Mouse (Mus musculus) testis, postnatal 10 days (tissue): ENCODE measurements around the gene Atg2a.

Experiments used
- DNase-seq: peaks from one replicate; pipeline ENCODE4 v3.0.0; 2021; ENCODE audit warnings: low spot score

The Atg2a gene

DNA sequence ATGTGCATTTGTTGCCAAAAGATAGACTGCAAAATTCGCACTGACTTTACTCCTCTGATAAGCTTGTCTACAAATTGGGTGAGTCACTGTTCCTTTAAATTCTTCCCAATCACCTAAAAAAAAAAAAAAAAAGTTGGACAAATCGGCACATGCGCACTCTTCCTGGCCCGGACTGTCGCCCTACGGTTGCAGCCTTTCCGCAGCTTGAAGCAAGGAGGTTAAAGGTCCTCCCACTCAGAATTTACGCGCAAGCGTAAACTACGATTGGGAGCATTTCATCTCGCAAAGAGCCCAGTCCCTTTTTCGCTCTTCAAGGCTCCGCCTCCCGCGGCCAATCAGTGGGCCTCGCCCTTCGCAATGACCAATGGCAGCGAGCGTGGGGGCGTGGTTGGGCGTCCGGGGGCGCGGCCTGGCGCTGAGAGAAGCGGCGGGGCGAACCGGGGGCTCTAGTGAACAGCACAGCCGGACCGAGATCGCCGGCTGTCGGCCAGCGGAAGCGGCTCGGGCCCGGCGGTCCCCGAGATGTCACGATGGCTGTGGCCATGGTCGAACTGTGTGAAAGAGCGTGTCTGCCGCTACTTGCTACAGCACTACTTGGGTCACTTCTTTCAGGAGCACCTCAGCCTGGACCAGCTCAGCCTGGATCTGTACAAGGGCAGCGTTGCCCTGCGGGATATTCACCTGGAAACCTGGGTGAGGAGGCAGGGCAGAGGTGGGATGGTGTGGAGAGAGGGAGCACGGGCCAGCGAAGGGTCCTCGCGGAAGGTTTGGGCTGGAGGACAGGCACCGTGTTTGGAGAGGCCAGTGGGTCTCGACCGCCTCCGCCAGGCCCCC lies at the start of gene Atg2a:
Atg2a (plus strand) TSS at position 395 of the 834 bp plus-strand sequence.
- peak; percentile 99 for DNase-seq

DNA sequence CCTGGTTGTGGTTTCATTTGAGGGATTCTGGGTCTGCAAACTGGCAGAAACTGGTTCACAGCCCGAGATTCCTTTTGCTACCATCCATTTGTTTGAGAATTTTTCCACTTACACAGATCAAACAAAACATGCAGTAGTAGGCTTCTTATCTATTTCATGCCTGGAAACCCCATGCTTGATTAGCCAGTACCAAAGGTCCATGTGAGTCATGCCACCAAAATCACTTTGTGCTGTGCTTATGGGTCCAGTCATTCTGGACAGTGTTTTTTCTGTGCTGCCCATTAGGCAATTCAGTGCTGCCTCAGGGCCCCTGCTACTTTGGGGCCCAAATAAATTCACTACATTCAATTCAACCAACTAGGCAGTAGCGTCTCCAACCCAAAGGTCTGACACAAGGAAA lies 37.2 kb upstream of the Atg2a start:
- DNase-seq, result no peak

DNA sequence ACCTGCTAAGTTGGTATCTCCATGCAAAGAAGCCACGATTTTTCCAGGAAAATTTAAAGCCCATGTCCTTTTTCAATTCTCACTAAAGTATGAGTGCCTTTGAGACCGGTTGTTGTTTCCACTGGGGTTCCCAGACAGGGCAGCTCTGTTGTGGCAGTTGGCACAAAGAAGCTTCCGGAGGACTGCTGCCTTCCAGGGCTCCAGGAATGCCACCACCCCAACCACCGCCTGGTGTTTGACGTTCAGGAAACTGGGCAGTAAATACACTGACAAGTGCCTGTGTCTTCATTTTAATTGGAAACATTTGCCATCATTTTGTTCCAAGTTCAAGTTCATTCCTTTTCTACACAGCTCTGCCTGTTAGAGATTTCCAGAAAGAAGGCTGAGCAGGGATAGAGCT lies 34.8 kb upstream of the Atg2a start:
- DNase-seq, result no peak

- no peak for DNase-seq
Observed at GRCm38 (mm10) chr19:6216046-6216705, 25.3 kb upstream of the Atg2a start.

DNA sequence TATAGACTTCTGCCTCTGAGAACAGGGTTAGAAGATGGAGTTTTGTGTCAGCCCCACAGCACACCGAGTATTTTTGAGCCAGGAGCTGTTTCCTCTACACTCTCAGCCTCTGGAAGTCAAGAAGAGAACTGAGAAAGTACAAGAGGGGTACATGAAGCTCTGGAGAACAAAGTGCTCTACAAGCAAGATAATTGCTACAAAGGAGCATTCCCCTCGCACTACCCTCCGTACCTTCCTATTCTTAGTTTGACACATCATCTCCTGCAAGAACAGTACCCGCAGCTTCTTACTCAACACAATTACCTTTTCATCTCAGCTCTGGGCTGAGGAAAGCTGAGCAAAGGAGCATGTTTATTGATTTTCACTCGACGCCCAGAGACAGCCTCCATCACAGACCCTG lies 22.9 kb upstream of the Atg2a start:
- no peak for DNase-seq

GRCm38 (mm10) chr19:6226135-6226534 lies 15.3 kb upstream of the Atg2a start, which contains the start of gene Gpha2:
Gpha2 (plus strand) TSS chr19:6226380.
- DNase-seq, result no peak

DNA sequence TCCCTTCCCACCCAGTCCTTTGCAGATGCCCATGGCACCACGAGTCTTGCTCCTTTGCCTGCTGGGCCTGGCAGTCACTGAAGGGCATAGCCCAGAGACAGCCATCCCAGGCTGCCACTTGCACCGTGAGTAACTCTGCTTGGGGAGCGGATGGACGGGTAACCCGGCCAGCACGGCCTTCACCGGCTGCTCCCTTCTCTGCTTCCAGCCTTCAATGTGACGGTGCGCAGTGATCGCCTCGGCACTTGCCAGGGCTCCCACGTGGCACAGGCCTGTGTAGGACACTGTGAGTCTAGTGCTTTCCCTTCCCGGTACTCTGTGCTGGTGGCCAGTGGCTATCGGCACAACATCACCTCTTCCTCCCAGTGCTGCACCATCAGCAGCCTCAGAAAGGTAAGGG lies 14.7 kb upstream of the Atg2a start:
- DNase-seq, result no peak

- no peak for DNase-seq
Observed at GRCm38 (mm10) chr19:6227864-6228263, 13.6 kb upstream of the Atg2a start.

GRCm38 (mm10) chr19:6230411-6230810 lies 11.1 kb upstream of the Atg2a start:
- no peak for DNase-seq

DNA sequence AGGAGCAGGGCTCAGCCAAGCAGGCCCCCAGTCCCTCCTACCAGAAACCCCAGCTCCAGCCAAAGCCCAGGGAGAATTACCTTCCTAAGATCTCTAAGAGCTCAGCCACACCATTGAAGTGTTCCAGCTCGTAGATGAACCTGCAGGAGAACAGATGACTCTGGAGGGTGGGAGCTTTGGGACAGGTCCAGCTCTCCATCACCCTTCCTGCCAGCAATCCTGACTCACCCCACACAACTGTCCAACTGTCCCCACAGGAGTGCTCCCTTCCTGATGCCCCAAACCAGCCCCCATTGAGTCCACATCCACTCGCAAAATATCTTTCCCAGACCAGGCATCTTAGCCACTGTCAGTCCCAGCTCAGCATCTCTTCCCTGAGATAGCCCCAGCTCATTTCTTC lies 10.4 kb upstream of the Atg2a start:
- DNase-seq, result no peak

DNA sequence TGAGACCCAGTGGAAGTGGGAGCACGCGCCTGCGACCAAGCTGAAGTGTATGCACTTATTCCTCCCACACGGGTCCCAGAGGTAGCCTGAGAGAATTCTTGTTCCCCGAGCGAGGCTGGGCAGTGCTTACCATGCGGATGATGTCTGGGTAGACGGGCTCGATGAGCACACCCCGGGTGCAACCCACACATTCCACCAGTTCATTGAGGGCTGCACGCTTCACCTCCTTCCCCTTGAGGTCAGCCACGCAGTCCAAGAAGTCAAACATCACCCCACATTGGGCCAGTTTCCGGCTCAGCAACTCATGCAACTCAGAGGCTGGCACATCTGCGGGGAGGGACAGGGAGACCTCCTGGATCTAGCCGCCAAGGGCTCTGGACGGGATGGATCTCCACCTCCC lies 7.8 kb upstream of the Atg2a start:
- DNase-seq, result no peak

- no peak for DNase-seq
Observed at GRCm38 (mm10) chr19:6234337-6235083, 7.0 kb upstream of the Atg2a start.

DNA sequence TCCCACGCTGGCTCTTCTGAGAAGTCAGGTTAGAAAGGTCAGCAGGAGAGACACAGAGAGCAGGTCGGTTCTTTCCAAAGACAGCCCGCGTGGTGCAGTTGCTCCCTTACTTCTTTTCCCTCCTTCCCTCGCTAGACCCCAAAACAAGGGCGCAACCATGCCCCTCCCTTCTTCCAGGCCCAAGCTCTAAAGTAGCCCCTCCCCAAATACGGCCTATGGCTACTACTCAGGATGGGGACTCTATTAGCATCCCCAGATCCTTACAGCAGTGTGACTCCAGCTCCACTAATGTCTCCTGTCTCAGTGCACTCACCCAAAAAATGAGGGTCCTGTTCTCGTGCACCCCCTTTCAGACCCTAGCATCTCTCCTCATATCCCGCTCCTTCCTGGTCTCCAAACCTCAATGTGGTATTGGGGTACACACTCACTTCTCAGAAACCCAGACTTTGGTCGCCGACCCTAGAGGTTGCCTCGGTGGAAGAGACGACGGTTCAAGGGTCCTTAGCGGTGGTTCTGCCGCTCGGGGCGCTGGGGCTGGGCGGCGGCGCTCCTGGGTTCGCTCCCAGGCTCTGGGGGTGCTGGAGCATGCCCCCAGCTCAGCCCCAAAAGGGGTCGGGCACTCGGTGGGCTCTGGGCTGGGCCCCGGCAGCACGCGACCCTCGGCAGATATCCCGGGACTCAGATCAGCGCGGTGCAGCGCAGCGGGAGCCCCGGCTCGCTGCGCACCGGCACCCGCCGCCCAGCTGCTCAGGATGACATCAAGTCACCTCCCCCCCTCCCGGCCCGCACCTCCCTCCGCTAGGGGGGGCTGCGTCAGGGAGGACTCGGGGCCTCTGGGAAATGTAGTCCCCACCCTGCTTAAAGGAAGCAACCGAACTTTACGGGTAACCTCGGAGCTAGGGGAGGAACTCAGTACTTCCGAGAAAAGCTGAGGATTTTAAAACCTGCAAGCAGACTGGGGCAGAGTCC lies 6.1 kb upstream of the Atg2a start, which contains the start of gene Ppp2r5b:
Ppp2r5b (minus strand) TSS at position 789 of the 969 bp plus-strand sequence.
- DNase-seq, result peak; percentile 96

DNA sequence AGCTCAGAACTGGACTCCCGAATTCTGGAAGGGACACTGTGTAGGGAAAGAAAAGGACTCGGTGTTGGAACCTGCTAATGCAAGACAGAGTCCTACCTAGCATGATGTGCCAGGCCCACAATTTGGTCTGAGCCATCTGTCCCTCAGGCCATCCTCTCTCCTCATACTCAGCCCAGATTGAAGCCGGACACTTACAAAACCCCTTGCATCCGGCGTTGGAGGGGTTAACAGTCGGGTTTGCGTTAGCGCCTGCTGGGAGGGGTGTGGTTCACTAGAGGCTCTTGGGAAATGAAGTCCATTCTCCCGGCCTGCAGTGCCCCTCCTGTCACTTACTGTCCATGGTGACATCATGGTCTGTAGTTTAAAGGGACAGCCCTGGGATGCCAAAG lies 5.4 kb upstream of the Atg2a start:
- DNase-seq, result peak; percentile 93

DNA sequence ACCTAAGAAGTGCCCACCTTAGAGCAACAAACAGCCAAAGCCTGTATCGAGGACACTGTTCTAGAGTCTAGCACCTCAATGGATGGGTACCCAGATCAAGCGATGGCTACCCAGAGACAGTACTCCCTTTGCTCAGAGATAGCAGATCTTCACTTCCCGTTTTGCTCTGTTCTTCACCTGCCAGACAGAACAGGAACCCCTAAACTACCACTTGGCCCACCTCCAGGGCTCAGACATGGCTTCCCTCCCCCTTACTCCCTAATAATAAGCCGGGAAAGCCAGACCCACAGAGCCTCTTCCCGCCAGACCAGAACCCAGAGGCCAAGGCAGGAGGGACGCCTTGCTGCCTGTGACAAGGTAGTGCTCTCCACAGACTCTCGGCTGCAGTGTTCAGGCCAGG lies 4.6 kb upstream of the Atg2a start:
- no peak for DNase-seq

GRCm38 (mm10) chr19:6238740-6239139 lies 2.7 kb upstream of the Atg2a start:
- no peak for DNase-seq

DNA sequence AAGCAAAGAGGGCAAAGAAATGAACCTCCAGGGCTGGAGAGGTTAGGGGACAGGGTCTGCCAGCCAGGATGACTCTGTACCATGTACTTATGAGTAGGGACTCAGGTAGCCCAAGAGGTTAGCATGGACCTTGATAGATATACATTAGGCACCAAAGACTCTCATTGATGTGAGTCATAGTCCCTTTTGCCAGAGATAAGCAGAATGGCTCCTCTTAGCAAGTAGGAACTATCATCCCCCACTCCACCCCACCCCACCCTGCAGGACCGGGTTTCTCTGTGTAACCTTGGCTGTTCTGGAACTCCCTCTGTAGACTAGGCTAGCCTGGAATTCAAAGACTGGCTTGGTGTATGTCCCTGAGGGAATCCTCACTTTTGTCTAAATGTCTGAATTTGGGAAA lies 1.3 kb upstream of the Atg2a start:
- no peak for DNase-seq

DNA sequence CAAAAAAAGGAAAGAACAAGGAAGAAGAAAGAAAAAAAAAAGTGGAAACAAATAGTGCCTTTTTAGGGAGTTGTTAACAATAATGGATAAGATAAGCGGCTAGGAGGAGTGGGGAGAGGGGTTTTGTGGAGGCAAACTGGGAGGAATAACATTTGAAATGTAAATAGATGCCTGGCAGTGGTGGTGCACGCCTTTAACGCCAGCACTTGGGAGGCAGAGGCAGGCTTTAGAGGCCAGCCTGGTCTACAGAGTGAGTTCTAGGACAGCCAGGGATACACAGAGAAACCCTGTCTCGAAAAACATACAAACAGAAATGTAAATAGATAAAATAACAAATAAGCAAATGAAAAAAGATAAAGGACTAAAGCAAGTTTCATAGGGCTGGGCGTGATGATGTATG lies 743 bp upstream of the Atg2a start:
- DNase-seq, result no peak

DNA sequence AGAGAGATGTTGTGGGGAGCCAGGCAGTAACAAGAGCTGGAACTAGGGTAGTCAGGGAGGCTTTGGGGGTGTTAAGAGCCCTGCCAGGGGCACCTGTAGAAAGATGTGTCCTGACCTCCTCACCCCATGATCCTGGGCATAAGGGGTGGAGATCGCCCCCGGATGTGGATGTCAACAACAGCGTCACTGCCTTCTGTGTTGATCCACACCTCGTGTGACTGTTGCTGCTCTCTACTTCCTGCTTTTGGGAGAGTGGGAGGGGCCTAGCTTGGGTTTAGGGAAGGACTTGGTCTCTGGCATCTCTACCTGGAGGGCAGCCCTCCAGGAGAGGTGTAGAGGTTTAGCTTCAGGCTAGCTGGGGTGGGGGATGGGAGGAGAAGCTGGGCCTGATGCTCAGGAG lies 813 bp downstream of the Atg2a start:
- peak; percentile 73 for DNase-seq

GRCm38 (mm10) chr19:6243226-6243625 lies 1.8 kb downstream of the Atg2a start:
- no peak for DNase-seq

DNA sequence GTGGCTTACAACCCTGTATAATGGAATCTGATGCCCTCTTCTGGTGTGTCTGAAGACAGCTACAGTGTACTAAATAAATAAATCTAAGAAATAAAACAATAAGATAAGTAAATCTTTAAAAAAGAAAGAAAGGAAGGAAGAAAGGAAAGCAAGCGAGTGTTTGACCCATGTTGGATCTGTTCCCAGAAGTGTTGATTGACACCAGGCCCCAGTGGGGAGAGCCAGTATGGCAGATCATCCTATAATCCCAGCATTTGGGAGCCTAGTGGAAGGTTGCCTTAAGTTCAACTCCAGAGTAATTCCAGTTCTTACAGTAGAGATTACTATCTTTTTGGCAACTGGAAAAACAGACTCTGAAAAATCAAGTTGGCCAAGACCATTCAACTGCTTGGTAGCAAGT lies 4.3 kb downstream of the Atg2a start:
- DNase-seq, result no peak
